Mouse (Mus musculus): ENCODE measurements around the gene Rbms3. TPM values are rescaled to one million over a fixed set of nuclear protein-coding genes. Genes with fewer than 3 reads are reported as not detected.

Gene Rbms3
- polyA plus RNA-seq, 1 experiment from 2014 or later = 43.1 TPM

- WGBS = 36% methylated on average over 4 of the region's 4 CpGs
- H3K9me3 ChIP-seq (ENCODE audit: control insufficient read depth, low read length) = no peaks in the 10 kb centered on the region
Measured at GRCm38 (mm10) chr9:116640302-116640679, 989.4 kb downstream of the Rbms3 start.

GRCm38 (mm10) chr9:116639597-116640301, 990.0 kb downstream of the Rbms3 start:
- WGBS = 28% methylated on average over 8 of the region's 8 CpGs
- no peaks in the 10 kb centered on the region for H3K36me3 ChIP-seq (ENCODE audit: control insufficient read depth, insufficient read depth, low read length)
- peak; percentile 63; the same call in 1 of the 2 replicates for ATAC-seq
- peaks cover 4% of the 10 kb centered on the region; the same call in 1 of the 2 replicates for H3K4me1 ChIP-seq (ENCODE audit: control insufficient read depth, insufficient read depth, low read length)
- H3K9me3 ChIP-seq (ENCODE audit: control insufficient read depth, low read length) = no peaks in the 10 kb centered on the region
- H3K4me2 ChIP-seq (ENCODE audit: low read depth, low read length) = no peak overlapping the region
- H3K27ac ChIP-seq (ENCODE audit: low read length) = no peak overlapping the region
- H3K27me3 ChIP-seq (replicated peaks; ENCODE audit: control insufficient read depth, insufficient read depth, low read length) = no peaks in the 10 kb centered on the region
- no peak overlapping the region for H3K9ac ChIP-seq (ENCODE audit: low read depth, low read length)
- H3K4me3 ChIP-seq (ENCODE audit: low read length) = no peak overlapping the region

More at GRCm38 (mm10) chr9:116640302-116640679, 989.4 kb downstream of the Rbms3 start:
- Histone ChIP-seq H3K4me1 (ENCODE audit: control insufficient read depth, insufficient read depth, low read length) (peaks cover 4% of the 10 kb centered on the region; the same call in 1 of the 2 replicates), H3K4me2 (ENCODE audit: low read depth, low read length) (no peak overlapping the region), H3K27ac (ENCODE audit: low read length) (no peak overlapping the region), H3K27me3 (replicated peaks; ENCODE audit: control insufficient read depth, insufficient read depth, low read length) (no peaks in the 10 kb centered on the region), H3K9ac (ENCODE audit: low read depth, low read length) (no peak overlapping the region), H3K4me3 (ENCODE audit: low read length) (no peak overlapping the region), H3K36me3 (ENCODE audit: control insufficient read depth, insufficient read depth, low read length) (no peaks in the 10 kb centered on the region)
- peak; percentile 11; the same call in 1 of the 2 replicates for ATAC-seq

GRCm38 (mm10) chr9:116633786-116634185, 995.9 kb downstream of the Rbms3 start:
- no peaks in the 10 kb centered on the region for H3K4me1 ChIP-seq (ENCODE audit: control insufficient read depth, insufficient read depth, low read length)
- H3K4me3 ChIP-seq (ENCODE audit: low read length) = no peak overlapping the region
- no peaks in the 10 kb centered on the region for H3K27me3 ChIP-seq (replicated peaks; ENCODE audit: control insufficient read depth, insufficient read depth, low read length)
- H3K9ac ChIP-seq (ENCODE audit: low read depth, low read length) = no peak overlapping the region
- H3K36me3 ChIP-seq (ENCODE audit: control insufficient read depth, insufficient read depth, low read length) = no peaks in the 10 kb centered on the region
- peaks cover 3% of the 10 kb centered on the region; the same call in 1 of the 2 replicates for H3K9me3 ChIP-seq (ENCODE audit: control insufficient read depth, low read length)
- 69% methylated on average over 5 of the region's 5 CpGs for WGBS
- no peak overlapping the region for H3K4me2 ChIP-seq (ENCODE audit: low read depth, low read length)
- ATAC-seq = no peak
- H3K27ac ChIP-seq (ENCODE audit: low read length) = no peak overlapping the region

- H3K9ac ChIP-seq (ENCODE audit: low read depth, low read length) = no peak overlapping the region
- H3K4me3 ChIP-seq (ENCODE audit: low read length) = no peak overlapping the region
- no peak for ATAC-seq
- H3K27me3 ChIP-seq (replicated peaks; ENCODE audit: control insufficient read depth, insufficient read depth, low read length) = no peaks in the 10 kb centered on the region
- H3K36me3 ChIP-seq (ENCODE audit: control insufficient read depth, insufficient read depth, low read length) = no peaks in the 10 kb centered on the region
- H3K4me2 ChIP-seq (ENCODE audit: low read depth, low read length) = no peak overlapping the region
- H3K9me3 ChIP-seq (ENCODE audit: control insufficient read depth, low read length) = peaks cover 3% of the 10 kb centered on the region; the same call in 1 of the 2 replicates
- no peaks in the 10 kb centered on the region for H3K4me1 ChIP-seq (ENCODE audit: control insufficient read depth, insufficient read depth, low read length)
- WGBS = 72% methylated on average over 1 of the region's 1 CpGs
- no peak overlapping the region for H3K27ac ChIP-seq (ENCODE audit: low read length)
Measured at GRCm38 (mm10) chr9:116633075-116633474, 996.6 kb downstream of the Rbms3 start.

GRCm38 (mm10) chr9:116631816-116632215, 997.9 kb downstream of the Rbms3 start:
- H3K36me3 ChIP-seq (ENCODE audit: control insufficient read depth, insufficient read depth, low read length) = no peaks in the 10 kb centered on the region
- 94% methylated on average over 1 of the region's 1 CpGs for WGBS
- peaks cover 3% of the 10 kb centered on the region; the same call in 1 of the 2 replicates for H3K9me3 ChIP-seq (ENCODE audit: control insufficient read depth, low read length)
- no peak overlapping the region for H3K27ac ChIP-seq (ENCODE audit: low read length)
- H3K27me3 ChIP-seq (replicated peaks; ENCODE audit: control insufficient read depth, insufficient read depth, low read length) = no peaks in the 10 kb centered on the region
- no peak overlapping the region for H3K4me2 ChIP-seq (ENCODE audit: low read depth, low read length)
- ATAC-seq = no peak
- H3K4me1 ChIP-seq (ENCODE audit: control insufficient read depth, insufficient read depth, low read length) = no peaks in the 10 kb centered on the region
- H3K9ac ChIP-seq (ENCODE audit: low read depth, low read length) = no peak overlapping the region
- no peak overlapping the region for H3K4me3 ChIP-seq (ENCODE audit: low read length)

- Histone ChIP-seq H3K27me3 (replicated peaks; ENCODE audit: control insufficient read depth, insufficient read depth, low read length) (no peaks in the 10 kb centered on the region), H3K36me3 (ENCODE audit: control insufficient read depth, insufficient read depth, low read length) (no peaks in the 10 kb centered on the region), H3K9ac (ENCODE audit: low read depth, low read length) (no peak overlapping the region), H3K4me3 (ENCODE audit: low read length) (no peak overlapping the region), H3K9me3 (ENCODE audit: control insufficient read depth, low read length) (peaks cover 3% of the 10 kb centered on the region; the same call in 1 of the 2 replicates), H3K4me1 (ENCODE audit: control insufficient read depth, insufficient read depth, low read length) (no peaks in the 10 kb centered on the region), H3K27ac (ENCODE audit: low read length) (no peak overlapping the region), H3K4me2 (ENCODE audit: low read depth, low read length) (no peak overlapping the region)
- ATAC-seq = peak; percentile 95
- WGBS = 53% methylated on average over 10 of the region's 10 CpGs
Measured at GRCm38 (mm10) chr9:116630805-116631204, 998.9 kb downstream of the Rbms3 start.

GRCm38 (mm10) chr9:116620434-116620833, 1009.3 kb downstream of the Rbms3 start:
- H3K36me3 ChIP-seq (ENCODE audit: control insufficient read depth, insufficient read depth, low read length) = no peaks in the 10 kb centered on the region
- H3K4me2 ChIP-seq (ENCODE audit: low read depth, low read length) = no peak overlapping the region
- no peak for ATAC-seq
- H3K4me3 ChIP-seq (ENCODE audit: low read length) = no peak overlapping the region
- H3K9me3 ChIP-seq (ENCODE audit: control insufficient read depth, low read length) = no peaks in the 10 kb centered on the region
- H3K27me3 ChIP-seq (replicated peaks; ENCODE audit: control insufficient read depth, insufficient read depth, low read length) = no peaks in the 10 kb centered on the region
- H3K27ac ChIP-seq (ENCODE audit: low read length) = no peak overlapping the region
- no peak overlapping the region for H3K9ac ChIP-seq (ENCODE audit: low read depth, low read length)
- WGBS = 71% methylated on average over 5 of the region's 5 CpGs
- H3K4me1 ChIP-seq (ENCODE audit: control insufficient read depth, insufficient read depth, low read length) = no peaks in the 10 kb centered on the region

DNA sequence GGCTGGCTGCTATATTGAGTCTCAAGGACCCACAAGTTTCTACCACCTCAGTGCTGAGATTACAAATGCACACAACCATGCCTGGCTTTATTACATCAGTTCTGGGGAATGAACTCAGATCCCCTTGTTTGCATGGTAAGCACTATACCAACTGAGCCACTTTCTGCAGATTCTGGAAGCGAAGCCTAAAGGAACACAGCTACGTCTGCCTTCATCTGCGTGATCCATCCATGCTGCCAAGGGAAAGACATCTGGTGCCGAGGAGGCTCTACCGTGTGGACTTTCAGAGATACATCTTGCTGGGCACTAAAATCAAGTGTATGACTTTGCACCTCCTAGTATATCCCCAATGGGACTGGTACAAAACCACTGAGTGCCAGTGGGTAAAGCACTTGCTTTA, 1010.8 kb downstream of the Rbms3 start:
- Histone ChIP-seq H3K4me3 (ENCODE audit: low read length) (no peak overlapping the region), H3K27me3 (replicated peaks; ENCODE audit: control insufficient read depth, insufficient read depth, low read length) (no peaks in the 10 kb centered on the region), H3K9me3 (ENCODE audit: control insufficient read depth, low read length) (no peaks in the 10 kb centered on the region), H3K27ac (ENCODE audit: low read length) (no peak overlapping the region), H3K4me2 (ENCODE audit: low read depth, low read length) (no peak overlapping the region), H3K4me1 (ENCODE audit: control insufficient read depth, insufficient read depth, low read length) (no peaks in the 10 kb centered on the region), H3K36me3 (ENCODE audit: control insufficient read depth, insufficient read depth, low read length) (no peaks in the 10 kb centered on the region), H3K9ac (ENCODE audit: low read depth, low read length) (no peak overlapping the region)
- no peak for ATAC-seq
- WGBS = 91% methylated on average over 5 of the region's 5 CpGs

DNA sequence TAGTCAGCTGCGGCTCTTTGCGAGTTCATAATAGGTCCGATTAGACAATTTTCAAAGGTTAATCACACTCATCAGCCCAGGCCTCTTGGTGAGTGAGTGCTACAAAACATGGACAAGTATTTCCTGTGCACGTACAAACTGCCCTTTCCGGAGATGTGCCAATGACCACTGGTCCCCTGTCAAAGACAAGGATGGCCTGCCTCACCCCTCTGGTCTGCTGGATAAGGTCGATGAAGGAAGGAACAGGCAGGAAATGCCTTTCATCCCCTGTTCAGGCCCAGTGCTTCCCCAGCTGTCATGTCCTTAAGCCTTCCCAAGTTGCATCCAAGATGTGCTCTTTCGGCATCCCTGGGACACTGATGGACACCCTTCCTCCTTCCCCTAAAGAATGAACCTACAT, 1016.4 kb downstream of the Rbms3 start:
- H3K27me3 ChIP-seq (replicated peaks; ENCODE audit: control insufficient read depth, insufficient read depth, low read length) = no peaks in the 10 kb centered on the region
- no peak overlapping the region for H3K27ac ChIP-seq (ENCODE audit: low read length)
- H3K9me3 ChIP-seq (ENCODE audit: control insufficient read depth, low read length) = no peaks in the 10 kb centered on the region
- WGBS = 79% methylated on average over 7 of the region's 7 CpGs
- no peak for ATAC-seq
- H3K36me3 ChIP-seq (ENCODE audit: control insufficient read depth, insufficient read depth, low read length) = no peaks in the 10 kb centered on the region
- H3K4me1 ChIP-seq (ENCODE audit: control insufficient read depth, insufficient read depth, low read length) = no peaks in the 10 kb centered on the region
- no peak overlapping the region for H3K4me3 ChIP-seq (ENCODE audit: low read length)
- no peak overlapping the region for H3K9ac ChIP-seq (ENCODE audit: low read depth, low read length)
- H3K4me2 ChIP-seq (ENCODE audit: low read depth, low read length) = no peak overlapping the region
